Mouse (Mus musculus): Measurements from ENCODE around the gene Foxs1. TPM values are rescaled to one million over a fixed set of nuclear protein-coding genes. Genes with fewer than 3 reads are reported as not detected.

Foxs1 gene
- polyA plus RNA-seq, 1 experiment from 2014 or later: 3.4 TPM

GRCm38 (mm10) chr2:152911031-152911430 is 22.0 kb downstream of the Foxs1 start, which contains the start of gene Mylk2:
TSS of gene Mylk2 (plus strand) at chr2:152911352.
- Histone ChIP-seq H3K4me3 (replicated peaks) (no peak within 1 kb of the TSS), H3K4me1 (replicated peaks) (0 out of 2 replicates have a peak, but pooled peaks cover 15% of the 10 kb centered on the region), H3K9me3 (no peaks in the 10 kb centered on the region), H3K4me2 (replicated peaks) (no peak within 1 kb of the TSS), H3K27ac (no peak within 1 kb of the TSS), H3K36me3 (no peaks in the 10 kb centered on the region), H3K27me3 (peaks cover 39% of the 10 kb centered on the region), H3K9ac (replicated peaks) (no peak within 1 kb of the TSS)
- ATAC-seq: no peak
- 19% methylated on average over 12 of the region's 12 CpGs for WGBS

GRCm38 (mm10) chr2:152909848-152910247 is 23.2 kb downstream of the Foxs1 start:
- Histone ChIP-seq H3K4me2 (replicated peaks) (no peak overlapping the region), H3K27ac (no peak overlapping the region), H3K4me1 (replicated peaks) (0 out of 2 replicates have a peak, but pooled peaks cover 15% of the 10 kb centered on the region), H3K27me3 (peaks cover 39% of the 10 kb centered on the region), H3K4me3 (replicated peaks) (no peak overlapping the region), H3K36me3 (no peaks in the 10 kb centered on the region), H3K9me3 (no peaks in the 10 kb centered on the region), H3K9ac (replicated peaks) (no peak overlapping the region)
- no peak for ATAC-seq
- 82% methylated on average over 6 of the region's 6 CpGs for WGBS

GRCm38 (mm10) chr2:152907114-152907943 is 25.7 kb downstream of the Foxs1 start:
- Histone ChIP-seq H3K4me1 (replicated peaks) (peaks cover 12% of the 10 kb centered on the region; the same call in 1 of the 2 replicates), H3K4me2 (replicated peaks) (no peak overlapping the region), H3K9me3 (no peaks in the 10 kb centered on the region), H3K27me3 (peaks cover 21% of the 10 kb centered on the region), H3K9ac (replicated peaks) (no peak overlapping the region), H3K4me3 (replicated peaks) (no peak overlapping the region), H3K27ac (no peak overlapping the region), H3K36me3 (no peaks in the 10 kb centered on the region)
- 52% methylated on average over 14 of the region's 14 CpGs for WGBS
- no peak for ATAC-seq

DNA sequence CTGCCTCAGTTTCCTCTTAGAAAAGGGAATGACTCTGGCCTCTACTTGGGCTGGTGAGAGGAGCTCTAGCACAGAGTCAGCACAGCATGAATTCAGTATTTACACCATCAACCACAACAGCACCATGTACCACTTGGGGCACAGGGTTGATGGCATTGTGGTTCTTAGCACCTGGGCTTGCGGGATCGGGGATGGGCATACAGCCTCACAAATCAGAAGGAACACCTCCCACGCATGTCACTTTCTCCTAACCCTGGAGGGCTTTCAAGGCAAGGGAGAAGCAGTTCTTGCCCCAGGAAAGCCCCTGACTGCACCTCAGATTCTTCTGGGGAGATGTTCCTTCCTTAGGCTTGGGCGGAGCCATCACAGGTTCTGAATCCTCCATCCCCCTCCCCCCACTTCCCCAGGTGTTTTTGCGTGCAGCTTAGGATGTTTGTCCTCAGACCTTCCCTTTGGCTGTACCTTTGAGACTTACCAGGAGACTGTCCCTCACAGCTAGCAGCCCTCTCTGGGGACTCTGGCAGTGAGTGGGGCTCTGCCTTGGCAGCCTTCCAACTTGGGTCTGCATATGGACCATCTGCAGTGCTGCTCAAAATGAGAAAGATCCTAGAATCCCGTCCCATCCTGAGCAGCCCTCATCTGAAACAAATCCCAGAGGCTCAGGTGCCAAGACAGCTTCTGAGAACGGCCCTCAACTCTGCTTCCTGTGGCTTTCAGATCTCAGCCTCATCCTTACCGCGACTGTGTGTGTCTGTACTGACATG is 26.6 kb downstream of the Foxs1 start:
- no peak for ATAC-seq
- Histone ChIP-seq H3K27me3 (peaks cover 13% of the 10 kb centered on the region), H3K9me3 (no peaks in the 10 kb centered on the region), H3K27ac (no peak overlapping the region), H3K4me3 (replicated peaks) (no peak overlapping the region), H3K36me3 (no peaks in the 10 kb centered on the region), H3K9ac (replicated peaks) (no peak overlapping the region), H3K4me1 (replicated peaks) (peaks cover 17% of the 10 kb centered on the region; the same call in 1 of the 2 replicates), H3K4me2 (replicated peaks) (no peak overlapping the region)
- WGBS: 70% methylated on average over 9 of the region's 9 CpGs

DNA sequence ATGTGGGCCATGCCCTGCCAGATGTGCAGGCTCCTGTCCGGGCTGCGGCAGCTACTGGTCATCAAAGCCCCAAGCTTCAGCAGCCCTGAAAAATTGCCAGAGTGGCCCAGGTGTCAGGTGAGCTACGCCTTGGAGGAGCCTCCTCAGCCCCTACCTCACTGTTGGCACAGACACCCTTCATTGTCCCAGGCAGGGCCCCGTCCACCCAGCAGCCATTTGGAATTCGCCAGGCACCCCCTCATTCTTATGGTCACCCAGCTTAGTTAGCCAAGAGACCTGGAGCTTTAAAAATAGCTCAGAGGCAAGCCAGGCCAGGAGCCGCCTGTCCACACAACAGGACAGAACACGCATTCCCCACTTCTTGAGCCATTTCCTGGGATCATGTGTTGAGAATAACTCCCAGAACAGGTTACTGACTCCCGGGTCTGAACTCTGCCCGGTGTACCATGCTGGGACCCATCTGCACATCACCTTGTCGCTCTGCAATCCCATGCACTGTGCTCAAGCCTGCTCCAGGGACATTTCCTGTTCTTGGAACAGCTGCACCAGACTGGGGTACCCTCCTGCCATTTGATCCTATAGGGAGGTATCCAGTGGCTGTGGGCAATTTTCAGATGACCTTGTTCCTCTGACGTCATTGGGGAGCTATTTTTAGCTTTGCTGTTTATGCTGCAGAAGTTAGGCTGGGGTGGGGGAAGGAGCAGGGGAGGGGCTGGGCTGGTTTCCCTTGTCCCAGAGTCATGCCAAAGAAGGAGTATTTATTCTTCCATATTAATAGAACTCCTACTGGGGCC is 27.8 kb downstream of the Foxs1 start:
- no peak for ATAC-seq
- H3K27ac ChIP-seq: no peak overlapping the region
- H3K9ac ChIP-seq (replicated peaks): no peak overlapping the region
- no peaks in the 10 kb centered on the region for H3K9me3 ChIP-seq
- no peak overlapping the region for H3K4me2 ChIP-seq (replicated peaks)
- no peaks in the 10 kb centered on the region for H3K36me3 ChIP-seq
- peaks cover under 1% of the 10 kb centered on the region; the same call in 1 of the 2 replicates for H3K27me3 ChIP-seq
- H3K4me1 ChIP-seq (replicated peaks): peaks cover 17% of the 10 kb centered on the region; the same call in 1 of the 2 replicates
- no peak overlapping the region for H3K4me3 ChIP-seq (replicated peaks)
- WGBS: 73% methylated on average over 11 of the region's 11 CpGs

GRCm38 (mm10) chr2:152904127-152904643 is 28.8 kb downstream of the Foxs1 start:
- Histone ChIP-seq H3K9me3 (no peaks in the 10 kb centered on the region), H3K4me2 (replicated peaks) (no peak overlapping the region), H3K36me3 (no peaks in the 10 kb centered on the region), H3K4me1 (replicated peaks) (peaks cover 17% of the 10 kb centered on the region; the same call in 1 of the 2 replicates), H3K9ac (replicated peaks) (no peak overlapping the region), H3K27ac (no peak overlapping the region), H3K27me3 (no peaks in the 10 kb centered on the region), H3K4me3 (replicated peaks) (no peak overlapping the region)
- no peak for ATAC-seq
- 75% methylated on average over 5 of the region's 5 CpGs for WGBS

DNA sequence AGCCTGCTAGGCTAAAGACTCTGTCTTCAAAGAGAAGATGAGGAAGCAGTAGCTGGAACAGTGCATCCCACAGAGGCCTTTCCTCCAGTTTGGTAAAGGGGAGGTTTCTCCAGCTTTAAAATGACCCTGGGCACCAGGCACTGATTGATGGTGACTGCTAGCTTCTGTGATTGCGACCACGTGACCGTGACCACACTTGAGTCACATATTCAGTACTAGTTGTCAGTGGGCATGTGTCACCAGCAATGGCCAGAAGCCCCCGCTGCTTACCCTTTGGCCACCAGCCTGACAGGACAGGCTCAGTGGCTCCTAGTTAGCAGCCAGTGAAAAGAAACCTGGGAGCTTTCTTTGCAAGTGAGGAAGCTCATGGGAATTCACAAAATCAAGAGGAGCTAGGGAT is 29.4 kb downstream of the Foxs1 start:
- Histone ChIP-seq H3K9ac (replicated peaks) (no peak overlapping the region), H3K36me3 (no peaks in the 10 kb centered on the region), H3K4me1 (replicated peaks) (peaks cover 17% of the 10 kb centered on the region; the same call in 1 of the 2 replicates), H3K4me2 (replicated peaks) (no peak overlapping the region), H3K9me3 (no peaks in the 10 kb centered on the region), H3K27ac (no peak overlapping the region), H3K4me3 (replicated peaks) (no peak overlapping the region), H3K27me3 (no peaks in the 10 kb centered on the region)
- 92% methylated on average over 4 of the region's 4 CpGs for WGBS
- ATAC-seq: no peak

- H3K9me3 ChIP-seq: no peaks in the 10 kb centered on the region
- no peaks in the 10 kb centered on the region for H3K27me3 ChIP-seq
- H3K9ac ChIP-seq (replicated peaks): no peak overlapping the region
- no peak overlapping the region for H3K4me3 ChIP-seq (replicated peaks)
- no peak overlapping the region for H3K4me2 ChIP-seq (replicated peaks)
- H3K36me3 ChIP-seq: no peaks in the 10 kb centered on the region
- ATAC-seq: no peak
- H3K4me1 ChIP-seq (replicated peaks): peaks cover 16% of the 10 kb centered on the region; the same call in 1 of the 2 replicates
- no peak overlapping the region for H3K27ac ChIP-seq
- WGBS: 10% methylated on average over 3 of the region's 3 CpGs
Measured at GRCm38 (mm10) chr2:152902658-152903057, 30.4 kb downstream of the Foxs1 start.

GRCm38 (mm10) chr2:152901296-152901695 is 31.7 kb downstream of the Foxs1 start:
- no peak overlapping the region for H3K4me3 ChIP-seq (replicated peaks)
- no peak for ATAC-seq
- no peak overlapping the region for H3K27ac ChIP-seq
- H3K4me1 ChIP-seq (replicated peaks): peaks cover 9% of the 10 kb centered on the region; the same call in 1 of the 2 replicates
- H3K27me3 ChIP-seq: no peaks in the 10 kb centered on the region
- H3K4me2 ChIP-seq (replicated peaks): no peak overlapping the region
- WGBS: 94% methylated on average over 15 of the region's 15 CpGs
- H3K36me3 ChIP-seq: no peaks in the 10 kb centered on the region
- no peaks in the 10 kb centered on the region for H3K9me3 ChIP-seq
- no peak overlapping the region for H3K9ac ChIP-seq (replicated peaks)

DNA sequence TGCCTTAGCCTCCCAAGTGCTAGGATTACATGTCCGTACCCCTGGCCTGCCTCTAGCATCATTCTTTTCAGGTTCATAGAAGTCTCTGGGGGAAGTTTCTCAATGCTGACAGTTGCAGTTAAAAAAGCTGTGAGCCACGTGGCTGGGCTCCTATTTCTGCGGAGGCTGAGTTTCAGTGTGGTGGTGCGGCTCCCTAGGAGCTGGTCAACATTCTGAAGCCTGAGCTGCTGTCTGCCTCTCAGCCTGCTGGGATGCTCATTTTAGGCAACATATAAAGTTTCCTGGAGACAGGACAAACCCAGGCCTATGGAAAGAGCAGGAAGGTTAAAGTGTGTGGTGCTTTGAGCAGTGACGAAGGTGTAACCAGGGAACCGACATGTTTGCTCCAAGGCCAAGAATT is 34.0 kb downstream of the Foxs1 start:
- Histone ChIP-seq H3K9me3 (no peaks in the 10 kb centered on the region), H3K27me3 (no peaks in the 10 kb centered on the region), H3K9ac (replicated peaks) (no peak overlapping the region), H3K4me1 (replicated peaks) (peaks cover 9% of the 10 kb centered on the region; the same call in 1 of the 2 replicates), H3K36me3 (peaks cover 12% of the 10 kb centered on the region), H3K4me2 (replicated peaks) (no peak overlapping the region), H3K4me3 (replicated peaks) (no peak overlapping the region), H3K27ac (no peak overlapping the region)
- 81% methylated on average over 6 of the region's 6 CpGs for WGBS
- no peak for ATAC-seq

- 95% methylated on average over 3 of the region's 3 CpGs for WGBS
- Histone ChIP-seq H3K4me1 (replicated peaks) (0 out of 2 replicates have a peak, but pooled peaks cover 3% of the 10 kb centered on the region), H3K4me2 (replicated peaks) (no peak overlapping the region), H3K36me3 (peaks cover 32% of the 10 kb centered on the region), H3K27me3 (no peaks in the 10 kb centered on the region), H3K9ac (replicated peaks) (no peak overlapping the region), H3K9me3 (no peaks in the 10 kb centered on the region), H3K27ac (no peak overlapping the region), H3K4me3 (replicated peaks) (no peak overlapping the region)
- ATAC-seq: no peak
Measured at GRCm38 (mm10) chr2:152896926-152897325, 36.1 kb downstream of the Foxs1 start.

Data from midbrain, embryonic 13.5 days (tissue).